Comparison of ENCODE assay signal across 14 mouse cellular contexts in genomic region chr17:25895415-25895814, GRCm38 (mm10). TPM values are rescaled to one million over a fixed set of nuclear protein-coding genes. Genes with fewer than 3 reads are reported as not detected.
DNase-seq lines count a peak whose midpoint lies in the region; TF ChIP-seq lines count a peak whose summit lies in the region.
"Had no signal": no experiment of that assay in that cellular context is flagged by ENCODE, and none has a peak within 500 bp of the region (broad histone marks: within the 10 kb centered on the region; RNA-seq: fewer than 3 reads in every experiment).

No protein-coding gene starts in this region.

- DNase-seq in layer of hippocampus, adult 2 months (ENCODE audit: low spot score in 2 of 2) = no peak
- no peak for DNase-seq in layer of hippocampus, adult 18-20 months (ENCODE audit: low spot score in 2 of 2)
- DNase-seq in A20 (ENCODE audit: low read depth, low spot score) = peak; percentile 32
- DNase-seq in brain, adult 2 months (ENCODE audit: low read depth, low spot score) = peak; percentile 51
- DNase-seq in kidney, postnatal 14 days = peak; percentile 61
- no peak for DNase-seq in gastrocnemius, postnatal 25 days
- no peak for DNase-seq in thymus, postnatal 0 days (ENCODE audit: low spot score)
- DNase-seq: cerebellum, adult 8-10 months; gastrocnemius, adult 2 months; layer of hippocampus, adult 9-11 months; lung, embryonic 14.5 days had no signal

- TF ChIP-seq CTCF in layer of hippocampus, adult 2 months (conservative IDR thresholded peaks at IDR 0.05) = no peak

- no peak overlapping the region for H3K4me3 ChIP-seq in layer of hippocampus, adult 2 months
- H3K4me3 ChIP-seq: forebrain, embryonic 13.5 days; gastrocnemius, adult 2 months; heart, embryonic 15.5 days; hindbrain, embryonic 15.5 days had no signal

- H3K27ac ChIP-seq in layer of hippocampus, adult 2 months = peak overlapping the region; percentile 72
- H3K27ac ChIP-seq: forebrain, embryonic 13.5 days; gastrocnemius, adult 2 months; heart, embryonic 15.5 days; hindbrain, embryonic 15.5 days had no signal

RNA-seq across cellular contexts. Expression of gene Wfikkn1, which starts 14.8 kb away (rescaled TPM):
- 1 to 10 TPM; 1.7 to 2.8 TPM for total RNA-seq in layer of hippocampus, adult 2 months (2021)
- total RNA-seq in layer of hippocampus, adult 18-20 months (2021) = 1 to 10 TPM; 1.7 to 2.2 TPM
- under 1 TPM; 0.35 to 0.36 TPM for total RNA-seq in gastrocnemius, postnatal 25 days (2021)
- 0.46 and 0.51 TPM in 2 replicates for polyA plus RNA-seq in thymus, postnatal 0 days (2015; fragmentation: Nextera tagmentation; extraction: Ambion mirVana)

RNA-seq across cellular contexts. Expression of gene Mettl26, which starts 20.5 kb away (rescaled TPM):
- total RNA-seq in layer of hippocampus, adult 2 months (2021) = 10 to 100 TPM; 39.0 to 39.9 TPM
- total RNA-seq in layer of hippocampus, adult 18-20 months (2021) = 10 to 100 TPM; 36.3 TPM
- total RNA-seq in gastrocnemius, postnatal 25 days (2021) = 10 to 100 TPM; 31.9 to 37.0 TPM
- 43.5 and 47.0 TPM in 2 replicates for polyA plus RNA-seq in thymus, postnatal 0 days (2015; fragmentation: Nextera tagmentation; extraction: Ambion mirVana)

RNA-seq across cellular contexts. Expression of gene Rab40c, which starts 24.1 kb away (rescaled TPM):
- 10 to 100 TPM; 50.1 to 51.1 TPM for total RNA-seq in layer of hippocampus, adult 2 months (2021)
- 10 to 100 TPM; 49.4 to 54.7 TPM for total RNA-seq in layer of hippocampus, adult 18-20 months (2021)
- 10 to 100 TPM in 1 of 2 experiments, 1 to 10 TPM in 1; 8.7 to 11.0 TPM for total RNA-seq in gastrocnemius, postnatal 25 days (2021)
- polyA plus RNA-seq in thymus, postnatal 0 days (2015; fragmentation: Nextera tagmentation; extraction: Ambion mirVana) = 14.9 and 20.0 TPM in 2 replicates

RNA-seq across cellular contexts. Expression of gene Mcrip2, which starts 26.9 kb away (rescaled TPM):
- 10 to 100 TPM; 20.9 to 21.6 TPM for total RNA-seq in layer of hippocampus, adult 2 months (2021)
- total RNA-seq in layer of hippocampus, adult 18-20 months (2021) = 10 to 100 TPM; 23.3 to 23.7 TPM
- 100 to 1,000 TPM; 102 to 114 TPM for total RNA-seq in gastrocnemius, postnatal 25 days (2021)
- 24.1 and 24.5 TPM in 2 replicates for polyA plus RNA-seq in thymus, postnatal 0 days (2015; fragmentation: Nextera tagmentation; extraction: Ambion mirVana)

RNA-seq across cellular contexts. Expression of gene Wdr90, which starts 34.1 kb away (rescaled TPM):
- 10 to 100 TPM; 21.7 to 24.6 TPM for total RNA-seq in layer of hippocampus, adult 2 months (2021)
- 10 to 100 TPM; 20.1 to 21.7 TPM for total RNA-seq in layer of hippocampus, adult 18-20 months (2021)
- total RNA-seq in gastrocnemius, postnatal 25 days (2021) = 1 to 10 TPM; 1.2 to 2.1 TPM
- polyA plus RNA-seq in thymus, postnatal 0 days (2015; fragmentation: Nextera tagmentation; extraction: Ambion mirVana) = 9.8 and 10.1 TPM in 2 replicates

Comparison
In these comparisons a context has a peak if more than half of its experiments do, and no peak if none do; other contexts are left out.
1. DNase-seq: peak in A20 (single experiment), brain, adult 2 months (single experiment) and kidney, postnatal 14 days (single experiment); none in layer of hippocampus, adult 2 months (0 of 2), layer of hippocampus, adult 18-20 months (0 of 2), gastrocnemius, postnatal 25 days (single experiment) and thymus, postnatal 0 days (single experiment).
2. RNA of gene Rab40c, which starts 24.1 kb away (total RNA-seq): 49.4 to 54.7 TPM in layer of hippocampus, adult 18-20 months and 50.1 to 51.1 TPM in layer of hippocampus, adult 2 months; 8.7 to 11.0 TPM in gastrocnemius, postnatal 25 days; every median in the first group is over 4 times any median in the second.